Mouse (Mus musculus) kidney, adult 11 months (tissue): ENCODE results near the gene Ldlrap1.

Source experiments
- DNase-seq: peaks from one replicate; pipeline ENCODE4 v3.0.0; 2022

The Ldlrap1 gene

DNA sequence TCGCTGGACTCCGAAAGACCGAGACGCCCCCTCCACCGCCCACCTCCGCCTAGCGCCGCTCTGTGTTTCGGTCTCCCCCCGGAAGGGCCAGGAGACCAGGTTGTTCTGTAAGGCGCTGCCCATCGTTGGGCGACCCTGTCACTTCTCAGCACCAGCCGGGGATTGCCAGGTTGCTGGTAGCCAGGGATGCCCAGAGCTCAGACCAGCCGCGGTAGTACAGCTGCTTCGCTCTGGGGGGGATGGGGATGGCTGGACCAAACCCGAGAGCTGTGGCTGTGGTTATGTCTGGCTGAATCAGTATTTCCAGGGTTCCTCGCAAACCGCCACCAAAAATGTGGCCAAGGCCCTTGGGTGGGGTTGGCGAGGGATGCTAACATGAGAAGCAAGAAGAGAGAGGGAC is 63.2 kb downstream of the Ldlrap1 start:
- no peak for DNase-seq

DNA sequence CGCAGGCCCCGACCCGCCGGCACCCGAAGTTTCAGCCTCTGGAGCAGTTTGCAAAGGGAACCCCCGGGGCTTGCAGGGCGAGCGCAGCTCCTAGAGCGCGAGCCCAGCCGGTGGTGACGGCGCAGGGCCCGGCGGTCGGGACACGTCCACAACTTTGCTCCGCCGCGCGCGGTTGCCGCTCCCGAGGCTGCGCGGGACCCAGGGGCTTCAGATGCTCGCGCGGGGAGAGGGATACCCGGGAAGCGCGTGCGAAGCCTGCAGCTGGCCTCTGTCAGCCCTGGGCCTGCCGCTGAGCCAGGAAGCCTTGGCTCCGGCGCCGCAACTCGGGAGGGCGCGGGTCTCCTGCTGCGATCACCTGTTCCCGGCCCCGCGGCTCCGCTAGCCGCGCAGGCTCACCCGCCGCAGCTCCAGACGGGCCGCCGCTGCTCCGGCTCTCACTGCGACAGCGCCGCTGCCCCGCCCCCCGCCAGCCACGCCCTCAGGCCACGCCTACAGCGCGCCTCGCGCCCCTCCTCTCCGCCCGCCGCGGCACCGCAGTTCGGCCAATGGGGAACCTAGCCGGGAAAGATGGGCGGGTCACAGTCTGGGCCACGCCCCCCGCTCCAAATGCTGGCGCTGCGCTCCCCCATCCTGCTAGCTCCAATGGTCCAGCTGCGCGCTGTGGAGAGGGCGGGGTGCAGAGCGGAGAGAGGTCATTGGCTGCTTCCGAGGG is 63.8 kb downstream of the Ldlrap1 start, which contains the start of gene Man1c1:
Man1c1 (minus strand) TSS at position 456 of the 712 bp plus-strand sequence.
- DNase-seq: peak; percentile 97

DNA sequence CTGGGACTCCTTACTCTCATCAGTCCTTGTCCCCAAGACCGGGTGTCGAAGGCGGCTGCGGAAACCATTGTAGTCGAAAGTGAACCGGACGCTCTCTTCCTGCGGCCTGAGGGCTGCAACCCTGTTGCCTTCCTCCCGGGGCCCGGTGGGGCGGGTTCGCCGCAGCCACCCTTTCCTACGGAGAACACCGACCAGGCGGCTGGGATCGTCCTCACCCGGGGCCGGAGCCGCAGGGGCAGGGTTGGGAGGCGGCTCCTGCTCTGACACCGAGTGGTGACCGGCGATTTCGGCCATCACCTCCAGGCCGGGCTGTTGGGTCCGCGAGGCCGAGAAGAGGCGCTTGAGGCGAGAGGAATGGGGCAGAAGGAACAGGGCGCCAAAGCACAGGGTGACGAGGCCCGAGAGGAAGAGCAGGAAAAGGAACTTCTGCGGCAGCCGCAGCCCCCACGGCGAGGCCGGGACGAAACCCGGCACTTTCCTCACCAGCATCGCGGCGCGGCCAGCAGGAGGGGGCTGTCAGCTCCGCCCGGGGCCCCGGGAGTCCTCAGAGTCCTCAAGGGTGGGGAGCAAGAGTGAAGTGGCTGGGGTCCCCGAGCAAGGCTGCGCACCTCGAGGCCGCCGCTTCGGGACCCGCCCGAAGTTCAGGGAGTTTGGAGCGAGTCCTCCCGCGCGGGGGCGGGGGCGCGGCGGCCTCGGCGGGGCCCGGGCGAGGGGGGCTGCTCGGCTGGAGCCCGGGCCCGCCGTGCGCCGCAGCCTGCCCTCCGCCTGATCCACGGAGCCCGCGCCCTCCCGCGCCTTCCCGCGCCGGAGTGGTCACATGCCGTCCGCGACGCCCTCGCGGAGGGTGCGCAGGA is 64.6 kb downstream of the Ldlrap1 start:
- no peak for DNase-seq

DNA sequence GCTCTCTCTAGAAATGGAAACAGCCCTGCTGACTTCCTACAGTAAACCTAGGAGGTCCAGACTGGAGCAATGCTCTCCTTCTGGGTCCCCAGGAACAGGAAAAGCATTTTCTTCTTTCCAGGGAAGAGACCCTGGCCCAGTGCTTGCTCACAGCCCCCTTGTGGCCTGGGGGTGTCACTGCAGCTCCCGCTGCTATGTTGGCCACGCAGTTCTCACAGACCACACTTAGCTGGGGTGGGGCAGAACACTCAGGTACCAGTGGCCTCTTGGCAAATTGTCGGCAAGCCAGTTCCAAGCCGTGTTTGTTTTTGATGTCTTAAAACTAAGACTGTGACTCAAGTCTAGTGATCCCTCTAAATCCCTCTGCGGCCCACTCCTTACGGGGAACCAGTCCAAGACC is 65.9 kb downstream of the Ldlrap1 start:
- peak; percentile 28 for DNase-seq

DNA sequence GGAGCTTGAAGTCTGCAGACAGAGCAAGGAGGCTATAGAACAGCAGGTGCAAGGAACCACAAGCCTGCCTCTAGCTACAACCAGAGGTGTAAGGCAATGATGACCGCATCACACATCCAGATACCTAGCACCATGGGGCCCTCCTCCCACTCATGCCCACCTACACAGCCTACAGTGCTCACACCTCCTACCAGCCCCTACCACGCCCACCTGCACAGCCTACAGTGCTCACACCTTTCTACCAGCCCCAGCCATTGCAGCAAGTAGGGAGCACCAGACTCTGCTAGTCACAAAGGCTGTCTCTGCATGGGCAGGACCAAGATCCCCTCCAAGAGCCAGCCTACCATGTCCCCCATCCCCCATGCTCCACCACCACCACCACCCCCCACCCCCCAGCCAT is 66.9 kb downstream of the Ldlrap1 start:
- no peak for DNase-seq

DNA sequence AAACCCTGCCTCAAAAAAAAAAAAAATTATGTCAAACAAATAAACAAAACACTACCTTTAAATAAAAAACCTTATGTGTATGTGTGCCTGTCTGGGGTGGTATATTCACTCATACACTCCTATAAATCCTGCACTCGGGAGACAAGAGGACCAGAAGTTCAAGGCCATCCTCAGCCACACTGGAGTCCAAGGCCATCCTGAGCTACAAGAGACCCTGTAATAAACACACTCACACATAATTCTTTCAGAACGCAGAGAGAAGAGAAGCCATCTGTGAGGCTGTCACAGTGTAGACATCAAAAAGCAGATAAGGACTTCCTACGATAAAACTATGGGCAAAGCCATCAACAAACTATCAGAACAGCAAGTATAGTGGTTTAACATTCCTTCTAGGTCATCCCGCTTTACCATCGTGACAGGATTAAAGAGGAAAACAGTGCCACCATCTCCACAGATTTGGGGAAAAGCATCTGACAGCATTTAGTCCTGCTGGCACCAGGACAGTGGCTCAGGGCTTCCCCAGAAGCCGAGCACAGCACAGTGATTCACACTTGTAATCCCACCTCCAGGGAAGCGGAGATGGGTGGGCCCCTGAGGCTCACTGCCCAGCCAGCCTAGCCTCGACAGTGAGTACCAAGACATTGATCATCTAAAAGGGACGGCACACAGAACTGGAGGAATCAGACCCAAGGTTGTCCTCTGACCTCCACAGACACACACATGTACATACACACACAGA is 74.5 kb downstream of the Ldlrap1 start:
- no peak for DNase-seq

DNA sequence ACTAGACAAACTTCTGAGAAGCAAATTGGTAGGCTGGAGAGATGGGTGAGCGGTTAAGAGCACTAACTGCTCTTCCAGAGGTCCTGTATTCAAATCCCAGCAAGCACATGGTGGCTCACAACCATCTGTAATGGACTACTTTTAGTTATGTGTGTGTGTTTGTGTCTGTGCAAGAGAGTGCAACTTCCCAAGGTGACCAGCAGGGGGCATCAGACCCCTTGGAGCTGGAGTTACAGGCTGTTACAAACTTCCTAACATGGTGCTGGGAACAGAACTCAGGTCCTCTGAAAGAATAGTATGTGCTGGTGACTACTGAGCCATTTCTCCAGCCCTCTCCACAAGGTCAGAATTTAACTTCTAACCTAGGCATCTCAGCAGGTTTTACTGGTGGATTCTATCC is 75.4 kb downstream of the Ldlrap1 start:
- DNase-seq: no peak
